Mouse (Mus musculus): ENCODE measurements at regions not wholly inside any gene's neighbourhood (a gene's known extent, or its start where the extent isn't known, plus 50 kb on each side); places are given as distances from the start of the nearest gene placed in this dataset.

- Histone ChIP-seq H3K36me3 (no peaks in the 10 kb centered on the region), H3K9me3 (no peaks in the 10 kb centered on the region)
- 67% methylated on average over 3 of the region's 3 CpGs for WGBS
These were observed 90.9 kb upstream of the Kitl start for GRCm38 (mm10) chr10:99924541-99924940.

GRCm38 (mm10) chr10:99919925-99920324 is 95.5 kb upstream of the Kitl start:
- no peak for ATAC-seq (ENCODE audit: extremely low read depth, insufficient number of reproducible peaks, low FRiP score, low TSS enrichment)
- 77% methylated on average over 2 of the region's 2 CpGs for WGBS
- Histone ChIP-seq H3K9me3 (no peaks in the 10 kb centered on the region), H3K4me2 (no peak overlapping the region), H3K4me3 (no peak overlapping the region), H3K4me1 (no peaks in the 10 kb centered on the region), H3K27me3 (replicated peaks) (no peaks in the 10 kb centered on the region), H3K9ac (no peak overlapping the region), H3K27ac (replicated peaks) (no peak overlapping the region), H3K36me3 (no peaks in the 10 kb centered on the region)

More at GRCm38 (mm10) chr10:99924541-99924940, 90.9 kb upstream of the Kitl start:
- no peak for ATAC-seq (ENCODE audit: extremely low read depth, insufficient number of reproducible peaks, low FRiP score, low TSS enrichment)
- Histone ChIP-seq H3K4me2 (no peak overlapping the region), H3K4me1 (peaks cover 14% of the 10 kb centered on the region), H3K27me3 (replicated peaks) (no peaks in the 10 kb centered on the region), H3K9ac (no peak overlapping the region), H3K4me3 (no peak overlapping the region), H3K27ac (replicated peaks) (no peak overlapping the region)

GRCm38 (mm10) chr10:99918567-99919320 is 96.7 kb upstream of the Kitl start:
- no peaks in the 10 kb centered on the region for H3K4me1 ChIP-seq
- 76% methylated on average over 7 of the region's 7 CpGs for whole genome bisulfite sequencing
- ATAC-seq (ENCODE audit: extremely low read depth, insufficient number of reproducible peaks, low FRiP score, low TSS enrichment) = no peak

GRCm38 (mm10) chr10:99913846-99914187 is 101.6 kb upstream of the Kitl start:
- ATAC-seq (ENCODE audit: extremely low read depth, insufficient number of reproducible peaks, low FRiP score, low TSS enrichment) = no peak
- Histone ChIP-seq H3K4me2 (peak overlapping the region; percentile 70), H3K27me3 (replicated peaks) (no peaks in the 10 kb centered on the region), H3K4me3 (peak overlapping the region; percentile 50; the same call in 1 of the 2 replicates), H3K9me3 (no peaks in the 10 kb centered on the region), H3K9ac (no peak overlapping the region), H3K4me1 (no peaks in the 10 kb centered on the region), H3K27ac (replicated peaks) (no peak overlapping the region), H3K36me3 (no peaks in the 10 kb centered on the region)
- WGBS = 78% methylated on average over 4 of the region's 4 CpGs

More at GRCm38 (mm10) chr10:99918567-99919320, 96.7 kb upstream of the Kitl start:
- Histone ChIP-seq H3K36me3 (no peaks in the 10 kb centered on the region), H3K27me3 (replicated peaks) (no peaks in the 10 kb centered on the region), H3K9ac (no peak overlapping the region), H3K4me2 (no peak overlapping the region), H3K9me3 (no peaks in the 10 kb centered on the region), H3K27ac (replicated peaks) (no peak overlapping the region), H3K4me3 (no peak overlapping the region)

- Histone ChIP-seq H3K27ac (replicated peaks) (0 out of 2 replicates have a peak overlapping the region, but pooled peaks have one; percentile 10), H3K9ac (peak overlapping the region; percentile 68), H3K4me3 (peak overlapping the region; percentile 50), H3K4me2 (peak overlapping the region; percentile 70), H3K4me1 (no peaks in the 10 kb centered on the region), H3K27me3 (replicated peaks) (no peaks in the 10 kb centered on the region), H3K9me3 (no peaks in the 10 kb centered on the region), H3K36me3 (no peaks in the 10 kb centered on the region)
- 35% methylated on average over 20 of the region's 20 CpGs for WGBS
- ATAC-seq (ENCODE audit: extremely low read depth, insufficient number of reproducible peaks, low FRiP score, low TSS enrichment) = no peak
These were observed 102.2 kb upstream of the Kitl start for GRCm38 (mm10) chr10:99913001-99913845.

- no peaks in the 10 kb centered on the region for H3K4me1 ChIP-seq
- no peaks in the 10 kb centered on the region for H3K9me3 ChIP-seq
- no peaks in the 10 kb centered on the region for H3K27me3 ChIP-seq (replicated peaks)
- no peak overlapping the region for H3K27ac ChIP-seq (replicated peaks)
- no peak overlapping the region for H3K4me3 ChIP-seq
- no peak overlapping the region for H3K9ac ChIP-seq
- H3K36me3 ChIP-seq = no peaks in the 10 kb centered on the region
- 64% methylated on average over 4 of the region's 4 CpGs for WGBS
- no peak for ATAC-seq (ENCODE audit: extremely low read depth, insufficient number of reproducible peaks, low FRiP score, low TSS enrichment)
- H3K4me2 ChIP-seq = no peak overlapping the region
These were observed 105.3 kb upstream of the Kitl start for GRCm38 (mm10) chr10:99910011-99910723.

GRCm38 (mm10) chr10:99908044-99908443 is 107.4 kb upstream of the Kitl start:
- 79% methylated on average over 4 of the region's 4 CpGs for WGBS
- H3K27ac ChIP-seq (replicated peaks) = no peak overlapping the region
- H3K9me3 ChIP-seq = no peaks in the 10 kb centered on the region
- no peak for ATAC-seq (ENCODE audit: extremely low read depth, insufficient number of reproducible peaks, low FRiP score, low TSS enrichment)
- no peak overlapping the region for H3K4me2 ChIP-seq
- H3K36me3 ChIP-seq = no peaks in the 10 kb centered on the region
- no peak overlapping the region for H3K4me3 ChIP-seq
- H3K9ac ChIP-seq = no peak overlapping the region
- H3K4me1 ChIP-seq = no peaks in the 10 kb centered on the region
- H3K27me3 ChIP-seq (replicated peaks) = no peaks in the 10 kb centered on the region

- 79% methylated on average over 6 of the region's 6 CpGs for WGBS
- no peak overlapping the region for H3K9ac ChIP-seq
- H3K9me3 ChIP-seq = no peaks in the 10 kb centered on the region
- ATAC-seq (ENCODE audit: extremely low read depth, insufficient number of reproducible peaks, low FRiP score, low TSS enrichment) = no peak
- H3K27me3 ChIP-seq (replicated peaks) = no peaks in the 10 kb centered on the region
- no peaks in the 10 kb centered on the region for H3K36me3 ChIP-seq
- no peak overlapping the region for H3K4me3 ChIP-seq
- H3K4me1 ChIP-seq = no peaks in the 10 kb centered on the region
- H3K4me2 ChIP-seq = no peak overlapping the region
- H3K27ac ChIP-seq (replicated peaks) = no peak overlapping the region
These were observed 108.5 kb upstream of the Kitl start for GRCm38 (mm10) chr10:99906778-99907435.

GRCm38 (mm10) chr10:99902280-99903231 is 112.9 kb upstream of the Kitl start:
- no peak overlapping the region for H3K4me2 ChIP-seq
- H3K4me3 ChIP-seq = no peak overlapping the region
- 60% methylated on average over 9 of the region's 9 CpGs for WGBS
- H3K9ac ChIP-seq = no peak overlapping the region
- no peaks in the 10 kb centered on the region for H3K9me3 ChIP-seq
- no peak for ATAC-seq (ENCODE audit: extremely low read depth, insufficient number of reproducible peaks, low FRiP score, low TSS enrichment)
- no peaks in the 10 kb centered on the region for H3K4me1 ChIP-seq
- H3K27ac ChIP-seq (replicated peaks) = no peak overlapping the region
- no peaks in the 10 kb centered on the region for H3K36me3 ChIP-seq
- H3K27me3 ChIP-seq (replicated peaks) = no peaks in the 10 kb centered on the region

Data from heart, embryonic 13.5 days (tissue).